Comparison of ENCODE assay signal across 18 mouse cellular contexts in the genomic region with DNA sequence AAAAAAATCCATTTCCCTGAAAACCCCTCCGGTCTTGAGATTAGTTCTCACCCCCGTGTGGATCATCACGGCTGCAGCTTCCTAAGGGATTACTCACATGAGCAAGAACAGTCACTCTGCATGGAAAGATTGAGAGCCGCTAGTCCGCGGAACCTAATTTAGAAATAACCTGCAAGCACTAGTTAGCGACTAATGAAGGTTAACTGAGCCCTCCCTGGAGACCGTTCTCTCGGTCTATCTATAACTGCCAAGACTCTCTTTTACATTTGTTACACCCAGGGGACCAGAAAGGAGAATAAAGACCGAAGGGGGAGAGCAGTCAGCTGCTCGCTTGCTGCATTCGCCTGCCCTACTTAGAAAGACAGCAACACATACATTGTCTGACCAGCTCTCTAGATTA. TPM values are rescaled to one million over a fixed set of nuclear protein-coding genes. Genes with fewer than 3 reads are reported as not detected.
DNase-seq lines count a peak whose midpoint lies in the region; ATAC-seq and TF ChIP-seq lines count a peak whose summit lies in the region.
"Had no signal": no experiment of that assay in that cellular context is flagged by ENCODE, and none has a peak within 500 bp of the region (broad histone marks: within the 10 kb centered on the region; RNA-seq: fewer than 3 reads in every experiment).

No protein-coding gene starts in this region.

- no peaks in the 10 kb centered on the region for H3K36me3 ChIP-seq in midbrain, embryonic 12.5 days
- no peaks in the 10 kb centered on the region for H3K36me3 ChIP-seq in liver, postnatal 0 days (replicated peaks; ENCODE audit: insufficient read depth, low read length)

- TF ChIP-seq EP300 in liver, postnatal 0 days (IDR thresholded peaks at IDR 0.05; ENCODE audit: low read depth): no peak

- no peak overlapping the region for H3K4me3 ChIP-seq in midbrain, embryonic 12.5 days
- H3K4me3 ChIP-seq in liver, postnatal 0 days (ENCODE audit: low read depth, low read length): no peak overlapping the region
- H3K4me3 ChIP-seq: myocyte had no signal

- TF ChIP-seq CTCF in liver, postnatal 0 days (IDR thresholded peaks at IDR 0.05; ENCODE audit: low read depth): no peak

- H3K9ac ChIP-seq in midbrain, embryonic 12.5 days (replicated peaks): no peak overlapping the region
- H3K9ac ChIP-seq in liver, postnatal 0 days (replicated peaks): no peak overlapping the region

- no peaks in the 10 kb centered on the region for H3K27me3 ChIP-seq in midbrain, embryonic 12.5 days
- H3K27me3 ChIP-seq in liver, postnatal 0 days (ENCODE audit: insufficient read depth, low read length): no peaks in the 10 kb centered on the region

- 80% methylated on average over 12 of the region's 12 CpGs for WGBS in midbrain, embryonic 12.5 days
- WGBS in liver, postnatal 0 days (ENCODE audit: insufficient replicate concordance): 84% methylated on average over 12 of the region's 12 CpGs

- no peaks in the 10 kb centered on the region for H3K4me1 ChIP-seq in midbrain, embryonic 12.5 days
- peaks cover 2% of the 10 kb centered on the region; the same call in 1 of the 2 replicates for H3K4me1 ChIP-seq in liver, postnatal 0 days (ENCODE audit: insufficient read depth)

- H3K27ac ChIP-seq in midbrain, embryonic 12.5 days (replicated peaks): no peak overlapping the region
- no peak overlapping the region for H3K27ac ChIP-seq in liver, postnatal 0 days (ENCODE audit: low read depth)
- H3K27ac ChIP-seq: kidney, postnatal 0 days; macrophage had no signal

- DNase-seq in frontal cortex, postnatal 25 days (ENCODE audit: low spot score in 2 of 2): no peak
- peak; percentile 36 for DNase-seq in retina, postnatal 1 day
- no peak for DNase-seq in retina, embryonic 14.5 days (ENCODE audit: low spot score)
- no peak for DNase-seq in cerebellum, adult 8-10 months
- DNase-seq in liver, postnatal 0 days: no peak
- DNase-seq in lung, postnatal 25 days (ENCODE audit: low spot score): no peak
- DNase-seq: cerebellum, postnatal 14 days; heart, postnatal 36 days; thymus, postnatal 4 days had no signal

- H3K9me3 ChIP-seq in midbrain, embryonic 12.5 days: peaks cover 4% of the 10 kb centered on the region; the same call in 1 of the 2 replicates
- H3K9me3 ChIP-seq in liver, postnatal 0 days (ENCODE audit: low read length): no peaks in the 10 kb centered on the region

- no peak overlapping the region for H3K4me2 ChIP-seq in midbrain, embryonic 12.5 days (replicated peaks)
- no peak overlapping the region for H3K4me2 ChIP-seq in liver, postnatal 0 days (ENCODE audit: low read depth, low read length)
- H3K4me2 ChIP-seq: heart, embryonic 11.5 days had no signal

- 0 out of 2 replicates have a peak, but pooled peaks have one; percentile 20 for ATAC-seq in frontal cortex, adult (ENCODE audit: low TSS enrichment)
- peak; percentile 30; the same call in 1 of the 2 replicates for ATAC-seq in midbrain, embryonic 12.5 days (ENCODE audit: low FRiP score, low read depth)
- ATAC-seq in liver, postnatal 0 days: no peak

RNA-seq across cellular contexts. Expression of gene Dapp1, which starts 35.5 kb away (rescaled TPM):
- 2.1 and 2.3 TPM in 2 replicates for polyA plus RNA-seq in midbrain, embryonic 12.5 days (2016; fragmentation: Nextera tagmentation; extraction: Ambion mirVana)
- polyA plus RNA-seq in liver, postnatal 0 days (2015; fragmentation: Nextera tagmentation; extraction: Ambion mirVana): 9.6 and 10.3 TPM in 2 replicates

RNA-seq across cellular contexts. Expression of gene 1110002E22Rik, which starts 48.0 kb away (rescaled TPM):
- polyA plus RNA-seq in midbrain, embryonic 12.5 days (2016; fragmentation: Nextera tagmentation; extraction: Ambion mirVana): 0.05 TPM in 2 replicates
- polyA plus RNA-seq in liver, postnatal 0 days (2015; fragmentation: Nextera tagmentation; extraction: Ambion mirVana): 0.01 and 0.06 TPM in 2 replicates
- polyA plus RNA-seq: macrophage had no signal

RNA-seq across cellular contexts. Expression of gene Gm5105, which starts 50.4 kb away (rescaled TPM):
- not detected in 2 replicates for polyA plus RNA-seq in midbrain, embryonic 12.5 days (2016; fragmentation: Nextera tagmentation; extraction: Ambion mirVana)
- polyA plus RNA-seq in liver, postnatal 0 days (2015; fragmentation: Nextera tagmentation; extraction: Ambion mirVana): not detected in 2 replicates
- polyA plus RNA-seq: heart, embryonic 11.5 days; liver, embryonic 16.5 days; macrophage; spleen, adult 2 months; testis, adult 2 months had no signal
